Mouse (Mus musculus) small intestine, adult 2 months (tissue): Measurements from ENCODE around the gene Klk8.

Experiments used
- CTCF ChIP-seq: fragments of 200-500 bp; IDR thresholded peaks from 2 replicates; pipeline ENCODE4 v1.5.1; 2012; ENCODE audit warnings: low read depth, mild to moderate bottlenecking, control low read depth, inconsistent platforms, low read length, moderate library complexity, mixed read lengths; ENCODE audit not compliant: insufficient replicate concordance, insufficient read length; ENCODE audit errors: extremely low read depth
- POLR2A ChIP-seq: fragments of 200-500 bp; IDR thresholded peaks from 2 replicates; pipeline ENCODE4 v1.6.1; 2012; ENCODE audit warnings: low read depth, mild to moderate bottlenecking, control low read depth, inconsistent platforms, low read length, moderate library complexity

DNA sequence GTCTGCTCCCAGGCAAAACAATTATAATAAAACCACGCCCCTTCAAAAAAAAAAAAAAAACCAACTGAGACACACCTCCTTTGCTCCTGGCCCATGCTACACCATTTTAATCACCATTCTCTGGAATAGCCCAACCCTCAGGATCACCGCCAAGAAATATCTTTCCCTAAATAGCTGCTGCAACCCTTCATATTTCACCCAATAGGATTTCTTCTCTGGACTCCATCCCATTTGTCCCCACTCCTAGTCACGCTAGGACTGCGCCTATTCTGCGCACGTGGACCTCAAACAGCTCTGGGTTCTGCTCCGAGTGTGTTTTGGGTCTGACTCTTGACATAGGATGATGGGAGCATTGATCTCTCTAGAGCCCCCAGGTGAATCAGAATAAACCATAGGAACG lies 1.0 kb upstream of the Klk8 start:
- TF ChIP-seq POLR2A (no peak), CTCF (no peak)
